Mouse (Mus musculus) thymus, adult 18-20 months (tissue): ENCODE results near the gene Mef2c.

ENCODE experiments used
- DNase-seq, 2 experiments: peaks; one replicate each; pipeline ENCODE4 v3.0.0; 2022; ENCODE audit warnings: mixed read lengths in 2 of 2

The Mef2c gene

GRCm38 (mm10) chr13:83624651-83625050, 120.8 kb downstream of the Mef2c start:
- no peak for DNase-seq

DNA sequence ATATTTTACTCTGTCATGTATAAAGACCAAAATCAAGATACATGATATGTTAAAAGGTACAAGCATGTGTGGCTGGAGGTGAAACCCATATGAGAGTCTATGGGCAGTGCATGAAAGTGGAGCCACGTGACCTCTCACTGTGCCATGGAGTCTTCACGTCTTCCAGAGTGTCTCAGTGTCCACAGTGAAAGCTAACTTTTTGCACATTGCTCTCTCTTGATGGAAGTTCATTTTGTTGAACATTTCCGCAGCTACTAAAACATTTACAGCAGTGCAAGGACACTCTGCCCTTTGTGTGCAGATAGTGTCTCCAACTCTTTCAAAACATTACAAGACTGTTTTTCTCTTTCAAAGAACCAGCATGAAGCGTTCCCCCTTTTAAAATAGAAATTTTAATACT, 123.6 kb downstream of the Mef2c start:
- DNase-seq, result no peak

DNA sequence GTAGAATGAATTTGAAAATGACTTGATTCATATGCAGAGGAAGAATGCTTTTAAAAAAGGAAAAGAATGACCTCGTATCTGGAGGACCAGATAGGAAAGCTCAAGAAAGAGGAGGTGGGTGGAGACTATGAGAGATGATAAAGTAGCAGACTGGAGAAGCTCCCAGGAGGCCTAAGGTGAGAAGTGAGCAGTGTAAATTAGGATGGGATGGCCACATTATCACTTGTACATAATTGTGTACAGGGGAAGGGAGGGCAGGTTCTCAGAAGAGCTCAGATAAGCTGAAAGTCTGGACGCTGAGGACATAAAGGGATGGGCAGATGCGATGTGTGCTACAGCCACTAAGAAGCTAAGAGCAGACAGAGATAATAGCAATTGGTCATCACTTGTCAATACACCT, 124.3 kb downstream of the Mef2c start:
- no peak for DNase-seq

DNA sequence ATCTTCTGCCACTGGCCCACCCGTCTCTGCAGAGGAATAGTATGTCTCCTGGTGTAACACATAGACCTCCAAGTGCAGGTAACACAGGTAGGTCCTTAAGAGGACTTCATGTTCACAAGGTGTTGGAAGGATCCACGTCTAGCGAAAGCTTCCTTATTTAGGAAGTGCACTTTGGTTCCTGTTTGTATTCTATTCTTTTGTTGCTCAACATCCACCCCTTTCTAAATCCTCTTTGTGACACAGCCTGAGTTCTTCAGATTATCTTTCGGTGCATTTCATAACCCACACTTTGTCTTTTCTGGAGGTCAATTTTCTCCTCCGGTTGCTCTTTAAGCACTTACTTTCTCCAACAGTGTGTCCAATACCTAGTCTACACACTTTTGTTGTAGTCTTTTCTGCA, 129.3 kb downstream of the Mef2c start:
- no peak for DNase-seq

- DNase-seq, result no peak
Observed at GRCm38 (mm10) chr13:83635218-83635617, 131.4 kb downstream of the Mef2c start.

- DNase-seq, result no peak
Observed at GRCm38 (mm10) chr13:83637666-83638065, 133.8 kb downstream of the Mef2c start.

DNA sequence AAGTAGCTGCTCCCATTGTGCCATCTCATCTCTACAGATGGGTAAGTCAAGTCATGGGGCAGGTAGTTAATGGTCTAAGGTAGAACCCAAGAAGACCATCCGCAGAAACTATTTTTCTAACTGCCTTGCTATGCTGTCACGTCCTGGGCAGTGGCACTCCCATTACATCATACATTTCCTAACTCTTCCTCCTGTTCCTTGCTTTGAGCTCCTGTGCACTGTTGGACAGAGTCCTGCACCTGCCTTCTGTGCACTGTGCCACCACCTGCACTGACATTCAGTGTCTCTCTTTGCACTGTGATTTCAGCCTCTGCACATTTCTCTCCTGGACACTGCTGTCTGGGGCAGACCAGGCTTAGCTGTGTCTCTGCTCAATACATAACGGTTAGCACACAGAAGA, 134.9 kb downstream of the Mef2c start:
- no peak for DNase-seq

- DNase-seq, result no peak
Observed at GRCm38 (mm10) chr13:83649051-83649450, 145.2 kb downstream of the Mef2c start.

DNA sequence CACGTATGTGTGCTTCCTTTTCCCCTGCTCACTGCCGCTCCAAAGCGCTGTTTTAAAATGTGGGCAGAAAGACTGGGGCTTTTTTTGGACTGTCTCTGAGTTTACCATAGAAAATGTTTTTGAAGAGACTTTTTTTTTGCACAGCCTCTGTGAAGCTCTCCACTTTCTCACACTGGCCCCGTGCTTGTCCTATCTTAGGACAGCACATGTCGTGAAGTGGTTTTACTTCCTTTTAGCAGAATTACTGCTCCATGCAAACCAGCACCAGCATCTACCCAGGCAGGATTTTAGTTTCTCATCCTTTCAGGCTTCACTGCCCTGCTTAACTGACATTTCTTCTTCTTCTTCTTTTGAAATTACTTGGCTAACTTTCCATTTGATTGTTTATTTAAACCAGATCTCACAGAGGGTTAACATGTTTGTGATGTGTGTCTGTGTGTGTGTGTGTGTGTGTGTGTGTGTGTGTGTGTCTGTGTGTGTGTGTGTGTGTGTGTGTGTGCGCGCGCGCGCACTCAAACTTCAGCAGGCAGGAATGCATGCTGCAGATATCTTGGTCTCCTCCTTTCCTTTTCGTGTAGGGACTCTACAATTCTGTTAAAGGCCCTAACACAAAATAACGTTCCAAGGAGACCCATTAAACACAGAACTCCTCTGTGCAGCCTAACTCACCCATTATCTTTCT, 146.1 kb downstream of the Mef2c start:
- DNase-seq, result no peak

- no peak for DNase-seq
Observed at GRCm38 (mm10) chr13:83650807-83651206, 147.0 kb downstream of the Mef2c start.

DNA sequence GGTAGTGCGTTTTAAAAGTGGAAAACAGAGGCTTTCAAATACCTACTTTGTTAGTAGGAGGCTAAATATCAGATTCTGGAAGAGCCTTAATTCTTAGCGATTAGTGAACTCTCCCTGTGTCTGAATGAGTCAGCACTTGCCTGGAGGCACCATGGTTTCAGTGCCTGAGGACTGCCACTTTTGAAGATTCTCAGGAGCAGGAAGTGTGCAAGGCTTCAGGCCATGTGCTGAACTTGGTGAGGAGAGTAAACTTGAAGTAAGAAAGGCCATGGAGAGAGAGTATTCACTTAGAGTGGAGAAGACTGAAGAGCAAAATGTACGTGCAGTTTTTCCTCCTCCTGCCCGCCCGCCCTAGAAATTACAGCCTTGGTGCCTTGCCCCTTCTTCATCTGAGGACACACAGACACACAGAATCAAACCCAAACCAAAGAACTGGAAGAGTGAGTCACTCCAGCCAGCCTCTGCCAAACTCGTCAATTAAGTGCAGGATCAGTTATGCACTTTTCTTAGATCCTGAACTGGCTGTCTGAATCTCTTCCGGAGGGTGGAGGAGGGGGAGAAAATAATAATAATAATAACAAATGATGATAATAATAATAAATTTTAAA, 148.2 kb downstream of the Mef2c start:
- no peak for DNase-seq

- no peak for DNase-seq
Observed at GRCm38 (mm10) chr13:83652560-83652959, 148.7 kb downstream of the Mef2c start.

DNA sequence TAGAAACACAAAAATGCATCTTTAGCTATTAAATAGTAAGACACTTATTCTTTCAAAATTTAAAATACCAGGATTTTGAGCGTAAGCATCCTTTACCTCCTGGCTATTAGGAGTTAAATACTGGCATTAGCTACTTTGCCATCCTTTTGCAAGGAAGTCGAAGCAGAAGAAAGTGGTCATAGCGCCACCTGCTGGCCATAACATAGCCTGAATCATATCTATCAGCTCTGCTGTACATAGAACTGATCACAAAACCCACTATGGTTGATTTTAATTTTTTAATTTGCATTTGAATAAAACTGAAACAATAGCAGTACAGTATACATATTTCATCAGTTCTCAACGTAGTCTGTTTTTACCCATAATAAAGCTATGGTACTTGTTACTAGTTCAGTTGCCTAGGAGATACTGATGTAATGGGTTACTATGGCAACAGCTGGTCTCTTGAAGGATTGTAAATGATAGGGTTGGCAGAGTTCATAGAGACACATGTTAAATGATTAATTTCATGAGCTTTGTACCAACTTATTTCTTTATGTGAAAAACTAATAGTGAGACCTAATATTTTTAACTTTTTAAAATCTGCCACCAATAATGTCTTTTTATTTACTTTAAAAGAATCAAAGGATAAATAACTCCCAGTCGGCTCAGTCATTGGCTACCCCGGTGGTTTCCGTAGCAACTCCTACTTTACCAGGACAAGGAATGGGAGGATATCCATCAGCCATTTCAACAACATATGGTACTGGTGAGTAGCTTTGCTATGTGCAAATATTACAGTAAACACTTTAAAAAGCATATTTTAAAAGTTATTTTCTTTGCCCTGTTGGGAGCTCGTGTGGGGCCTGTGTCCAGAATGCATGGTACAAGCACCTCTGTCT, 151.3 kb downstream of the Mef2c start:
- DNase-seq, result peak; percentile 10 to 17

GRCm38 (mm10) chr13:83656094-83656493, 152.3 kb downstream of the Mef2c start:
- no peak for DNase-seq

DNA sequence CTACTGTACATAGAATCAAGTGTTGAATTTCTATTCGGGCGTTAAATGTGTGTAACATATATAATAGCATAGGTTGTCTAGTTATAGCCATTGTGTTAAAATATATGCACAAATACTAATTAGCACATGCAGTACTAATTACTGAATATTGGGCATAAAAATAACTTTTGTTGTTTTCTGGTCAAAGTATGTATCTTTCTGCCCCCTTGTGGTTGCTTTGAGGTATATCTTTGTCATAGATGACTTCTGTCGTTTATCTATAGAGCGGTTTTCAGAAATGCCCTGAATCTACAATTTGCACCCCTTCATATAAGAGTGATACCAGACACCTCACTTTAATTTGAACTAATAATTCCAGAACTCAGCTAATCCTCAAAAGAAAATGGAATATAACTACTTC, 152.9 kb downstream of the Mef2c start:
- no peak for DNase-seq

GRCm38 (mm10) chr13:83660722-83661121, 156.9 kb downstream of the Mef2c start:
- DNase-seq, result no peak

DNA sequence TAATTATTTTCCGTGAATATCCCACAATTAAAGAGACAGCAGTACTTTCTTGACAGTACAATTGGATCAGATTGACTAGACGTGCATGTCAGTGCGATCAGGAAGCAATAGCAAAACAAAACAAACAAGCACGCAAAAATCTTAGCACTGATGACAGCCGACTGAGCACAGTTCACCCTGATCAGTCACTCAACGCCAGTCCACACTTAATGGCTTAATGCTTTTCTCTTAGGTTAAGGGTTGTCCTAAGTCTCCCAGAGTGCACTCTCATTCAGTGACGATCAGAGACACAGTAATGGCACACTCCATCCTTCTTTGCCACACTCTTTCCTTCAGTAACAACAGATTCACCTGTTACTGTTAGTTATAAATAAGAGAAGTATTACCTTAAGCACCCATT, 157.3 kb downstream of the Mef2c start:
- DNase-seq, result no peak

GRCm38 (mm10) chr13:83662089-83662551, 158.3 kb downstream of the Mef2c start:
- no peak for DNase-seq

- DNase-seq, result no peak
Observed at GRCm38 (mm10) chr13:83666179-83666578, 162.3 kb downstream of the Mef2c start.

DNA sequence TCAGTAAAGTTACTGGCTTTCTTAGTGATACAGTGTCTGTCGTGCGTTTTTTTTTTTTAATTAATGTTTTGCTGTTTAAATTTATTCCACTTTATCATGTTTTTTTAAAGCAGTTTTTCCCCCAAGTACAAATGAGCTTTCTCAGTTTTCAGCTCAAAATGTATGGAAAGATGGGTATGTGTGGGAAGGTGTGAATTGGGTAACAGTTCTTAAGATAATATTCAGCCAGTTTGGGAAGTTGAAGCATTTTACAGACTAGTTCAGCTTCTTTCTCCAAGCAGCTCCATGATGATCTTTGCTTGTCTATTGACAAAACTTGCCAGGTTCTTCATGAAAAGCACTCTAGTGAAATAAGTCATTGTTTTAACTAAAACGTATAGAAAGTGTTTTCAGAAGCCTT, 163.2 kb downstream of the Mef2c start:
- no peak for DNase-seq

DNA sequence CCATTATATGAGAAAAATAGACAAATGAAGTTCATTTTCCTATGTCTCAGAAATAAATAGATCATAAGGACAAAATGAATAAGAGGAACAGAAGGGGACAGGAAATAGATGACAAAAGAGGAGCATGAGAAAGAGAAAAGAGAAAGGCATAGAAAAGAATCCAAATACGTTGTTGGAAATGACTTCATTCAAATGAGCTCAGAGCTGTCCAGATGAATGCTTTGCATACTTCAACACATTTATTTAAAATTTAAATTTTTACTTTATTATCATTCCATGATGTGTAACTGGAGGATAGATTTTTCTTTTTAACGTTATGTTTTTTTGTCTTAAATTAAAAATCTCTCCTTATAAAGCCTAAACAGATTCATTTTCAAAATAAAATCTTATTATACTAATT, 203.8 kb downstream of the Mef2c start:
- DNase-seq, result no peak

GRCm38 (mm10) chr13:83712778-83713380, 209.0 kb downstream of the Mef2c start:
- DNase-seq, result no peak

DNA sequence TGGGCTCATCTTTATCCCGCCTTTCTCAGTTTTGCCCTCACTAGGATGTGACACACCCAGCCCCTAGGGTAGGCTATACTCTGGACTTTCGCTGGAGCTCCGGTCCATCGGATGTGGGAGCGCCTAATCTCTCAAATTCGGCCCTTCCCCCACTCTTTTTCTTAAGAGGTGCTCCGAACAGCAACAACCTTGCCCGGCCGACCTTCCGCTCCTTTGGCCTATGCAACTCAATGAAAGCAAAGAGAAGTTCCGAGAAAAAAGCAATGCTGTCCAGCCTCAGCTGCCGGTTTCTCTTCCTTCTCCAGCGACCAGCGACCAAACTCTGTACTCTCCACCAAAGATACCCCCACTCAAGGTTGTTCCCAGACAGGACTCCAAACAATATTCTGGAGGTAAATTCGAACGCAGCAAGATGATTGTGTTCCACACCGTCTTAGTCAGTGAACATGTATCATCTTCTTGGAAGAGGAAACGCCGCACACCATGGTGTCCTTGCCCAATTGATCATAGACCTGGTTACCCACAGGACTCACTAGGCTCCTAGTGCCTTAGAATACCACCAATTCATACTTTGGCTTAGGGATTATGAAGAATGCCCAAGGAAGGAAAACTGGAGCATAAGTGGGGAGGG, 209.9 kb downstream of the Mef2c start:
- no peak for DNase-seq
